Mouse (Mus musculus): ENCODE measurements around the gene Aplp2. TPM values are rescaled to one million over a fixed set of nuclear protein-coding genes. Genes with fewer than 3 reads are reported as not detected.

Aplp2 gene
- total and polyA plus RNA-seq, 3 experiments, result 79.4 to 724 (median 492) TPM

GRCm38 (mm10) chr9:31217631-31218380, 6.2 kb upstream of the Aplp2 start:
- peaks cover 46% of the 10 kb centered on the region for H3K4me1 ChIP-seq (ENCODE audit: insufficient read depth, low read depth, low read length)
- no peak overlapping the region; the same call in 1 of the 2 replicates for H3K4me3 ChIP-seq (ENCODE audit: low read depth, low read length)
- ATAC-seq (ENCODE audit: extremely low read depth, insufficient number of reproducible peaks, low FRiP score, poor library complexity, severe bottlenecking) (peak; percentile 79), DNase-seq (ENCODE audit: low spot score) (no peak)
- H3K36me3 ChIP-seq (replicated peaks), result no peaks in the 10 kb centered on the region
- no peaks in the 10 kb centered on the region for H3K27me3 ChIP-seq (ENCODE audit: insufficient read depth, low read length)
- no peaks in the 10 kb centered on the region for H3K9me3 ChIP-seq (replicated peaks)
- no peak for TF ChIP-seq POLR2AphosphoS5 (IDR thresholded peaks at IDR 0.05; ENCODE audit: insufficient replicate concordance, low read depth, low read length)
- no peak for TF ChIP-seq CTCF (IDR thresholded peaks at IDR 0.05; ENCODE audit: low read depth, low read length)
- no peak for TF ChIP-seq TAL1 (conservative IDR thresholded peaks at IDR 0.05; ENCODE audit: low read depth, low read length)
- no peak for TF ChIP-seq GATA1 (IDR thresholded peaks at IDR 0.05; ENCODE audit: borderline replicate concordance, low read length)

DNA sequence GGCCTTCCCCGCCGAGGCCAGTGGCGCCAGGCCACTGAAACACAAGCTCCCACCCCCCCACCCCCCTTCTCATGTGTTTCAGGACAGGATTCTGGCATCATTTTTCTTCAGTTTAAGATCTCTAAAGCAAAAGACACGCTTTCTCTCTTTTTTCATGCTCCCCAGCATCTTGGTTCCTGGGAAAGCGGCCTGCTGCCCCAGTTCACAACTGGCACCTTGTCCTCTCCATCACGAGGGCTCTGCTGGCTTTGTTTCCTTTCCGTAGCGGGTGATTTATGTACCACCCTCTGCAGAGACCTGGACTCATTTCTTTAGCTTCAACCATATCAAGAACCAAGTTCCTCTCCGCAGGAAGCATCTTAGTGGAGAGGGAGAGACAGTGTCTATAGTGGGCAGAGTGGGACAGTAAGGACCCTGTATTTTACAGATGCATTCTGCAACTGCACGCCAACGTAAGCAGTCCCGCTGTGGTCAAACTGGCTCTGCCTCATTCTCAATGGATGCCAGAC, 939 bp upstream of the Aplp2 start:
- Histone ChIP-seq H3K4me3 (ENCODE audit: low read depth, low read length) (peak overlapping the region; percentile 98), H3K4me1 (ENCODE audit: insufficient read depth, low read depth, low read length) (peaks cover 49% of the 10 kb centered on the region), H3K27me3 (ENCODE audit: insufficient read depth, low read length) (no peaks in the 10 kb centered on the region), H3K36me3 (replicated peaks) (peaks cover 14% of the 10 kb centered on the region), H3K9me3 (replicated peaks) (no peaks in the 10 kb centered on the region)
- DNase-seq (ENCODE audit: low spot score), result no peak
- ATAC-seq (ENCODE audit: extremely low read depth, insufficient number of reproducible peaks, low FRiP score, poor library complexity, severe bottlenecking), result no peak
- TF ChIP-seq CTCF (IDR thresholded peaks at IDR 0.05; ENCODE audit: low read depth, low read length) (no peak), POLR2AphosphoS5 (IDR thresholded peaks at IDR 0.05; ENCODE audit: insufficient replicate concordance, low read depth, low read length) (no peak), GATA2 (IDR thresholded peaks at IDR 0.05; ENCODE audit: borderline replicate concordance, low read depth, low read length) (no peak), GATA1 (IDR thresholded peaks at IDR 0.05; ENCODE audit: borderline replicate concordance, low read length) (no peak), TAL1 (conservative IDR thresholded peaks at IDR 0.05; ENCODE audit: low read depth, low read length) (no peak)

GRCm38 (mm10) chr9:31210749-31211689, 596 bp downstream of the Aplp2 start:
- peaks cover 53% of the 10 kb centered on the region for H3K4me1 ChIP-seq (ENCODE audit: insufficient read depth, low read depth, low read length)
- no peaks in the 10 kb centered on the region for H3K9me3 ChIP-seq (replicated peaks)
- H3K27me3 ChIP-seq (ENCODE audit: insufficient read depth, low read length), result no peaks in the 10 kb centered on the region
- H3K4me3 ChIP-seq (ENCODE audit: low read depth, low read length), result peak overlapping the region; percentile 98
- no peak for DNase-seq (ENCODE audit: low spot score)
- H3K36me3 ChIP-seq (replicated peaks), result peaks cover 21% of the 10 kb centered on the region
- no peak for ATAC-seq (ENCODE audit: extremely low read depth, insufficient number of reproducible peaks, low FRiP score, poor library complexity, severe bottlenecking)
- TF ChIP-seq GATA2 (IDR thresholded peaks at IDR 0.05; ENCODE audit: borderline replicate concordance, low read depth, low read length) (no peak), GATA1 (IDR thresholded peaks at IDR 0.05; ENCODE audit: borderline replicate concordance, low read length) (no peak)

- TF ChIP-seq TAL1 (conservative IDR thresholded peaks at IDR 0.05; ENCODE audit: low read depth, low read length) (peak; percentile 68), CTCF (IDR thresholded peaks at IDR 0.05; ENCODE audit: low read depth, low read length) (no peak), GATA1 (IDR thresholded peaks at IDR 0.05; ENCODE audit: borderline replicate concordance, low read length) (no peak)
- H3K4me3 ChIP-seq (ENCODE audit: low read depth, low read length), result peak overlapping the region; percentile 98
- H3K9me3 ChIP-seq (replicated peaks), result no peaks in the 10 kb centered on the region
- no peaks in the 10 kb centered on the region for H3K27me3 ChIP-seq (ENCODE audit: insufficient read depth, low read length)
- peak; percentile 46 for ATAC-seq (ENCODE audit: extremely low read depth, insufficient number of reproducible peaks, low FRiP score, poor library complexity, severe bottlenecking)
- H3K36me3 ChIP-seq (replicated peaks), result peaks cover 23% of the 10 kb centered on the region
- H3K4me1 ChIP-seq (ENCODE audit: insufficient read depth, low read depth, low read length), result peaks cover 56% of the 10 kb centered on the region
- DNase-seq (ENCODE audit: low spot score), result no peak
Measured at GRCm38 (mm10) chr9:31210163-31210562, 1.5 kb downstream of the Aplp2 start.

- Histone ChIP-seq H3K9me3 (replicated peaks) (no peaks in the 10 kb centered on the region), H3K27me3 (ENCODE audit: insufficient read depth, low read length) (no peaks in the 10 kb centered on the region), H3K36me3 (replicated peaks) (peaks cover 30% of the 10 kb centered on the region), H3K4me3 (ENCODE audit: low read depth, low read length) (peak overlapping the region; percentile 98), H3K4me1 (ENCODE audit: insufficient read depth, low read depth, low read length) (peaks cover 63% of the 10 kb centered on the region)
- no peak for DNase-seq (ENCODE audit: low spot score)
- no peak for ATAC-seq (ENCODE audit: extremely low read depth, insufficient number of reproducible peaks, low FRiP score, poor library complexity, severe bottlenecking)
- TF ChIP-seq POLR2AphosphoS5 (IDR thresholded peaks at IDR 0.05; ENCODE audit: insufficient replicate concordance, low read depth, low read length) (no peak), GATA1 (IDR thresholded peaks at IDR 0.05; ENCODE audit: borderline replicate concordance, low read length) (no peak), TAL1 (conservative IDR thresholded peaks at IDR 0.05; ENCODE audit: low read depth, low read length) (no peak), CTCF (IDR thresholded peaks at IDR 0.05; ENCODE audit: low read depth, low read length) (no peak), GATA2 (IDR thresholded peaks at IDR 0.05; ENCODE audit: borderline replicate concordance, low read depth, low read length) (no peak)
Measured at GRCm38 (mm10) chr9:31209502-31209901, 2.1 kb downstream of the Aplp2 start.

DNA sequence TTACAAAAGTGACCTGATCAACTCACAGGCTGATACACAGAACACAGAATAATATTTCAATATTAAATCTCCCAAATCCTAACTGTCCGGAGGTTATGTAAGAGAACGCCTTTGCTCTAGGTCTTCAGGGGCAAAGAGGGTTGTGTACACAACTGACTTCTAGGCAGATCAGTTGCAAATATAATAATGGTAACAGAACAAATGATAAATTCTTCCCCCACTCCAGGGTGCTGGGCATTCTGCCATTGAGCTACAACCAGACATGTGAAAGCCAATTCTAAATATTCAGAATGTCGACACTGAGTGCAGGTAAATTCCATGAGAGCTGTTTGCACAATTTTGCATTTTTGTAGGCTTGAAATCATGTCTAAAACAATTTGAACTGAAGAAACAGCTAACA, 3.9 kb downstream of the Aplp2 start:
- no peaks in the 10 kb centered on the region for H3K27me3 ChIP-seq (ENCODE audit: insufficient read depth, low read length)

More for the DNA sequence above, 3.9 kb downstream of the Aplp2 start:
- DNase-seq (ENCODE audit: low spot score), result no peak
- Histone ChIP-seq H3K4me3 (ENCODE audit: low read depth, low read length) (peak overlapping the region; percentile 14; the same call in 1 of the 2 replicates), H3K4me1 (ENCODE audit: insufficient read depth, low read depth, low read length) (peaks cover 75% of the 10 kb centered on the region), H3K9me3 (replicated peaks) (no peaks in the 10 kb centered on the region), H3K36me3 (replicated peaks) (peaks cover 44% of the 10 kb centered on the region)
- no peak for ATAC-seq (ENCODE audit: extremely low read depth, insufficient number of reproducible peaks, low FRiP score, poor library complexity, severe bottlenecking)
- TF ChIP-seq GATA2 (IDR thresholded peaks at IDR 0.05; ENCODE audit: borderline replicate concordance, low read depth, low read length) (no peak), CTCF (IDR thresholded peaks at IDR 0.05; ENCODE audit: low read depth, low read length) (no peak)
